Mouse (Mus musculus): ENCODE measurements around the gene Baiap3.
A peak's percentile ranks its signal among the peaks of the same experiment; 100 is the strongest.

Gene Baiap3

DNA sequence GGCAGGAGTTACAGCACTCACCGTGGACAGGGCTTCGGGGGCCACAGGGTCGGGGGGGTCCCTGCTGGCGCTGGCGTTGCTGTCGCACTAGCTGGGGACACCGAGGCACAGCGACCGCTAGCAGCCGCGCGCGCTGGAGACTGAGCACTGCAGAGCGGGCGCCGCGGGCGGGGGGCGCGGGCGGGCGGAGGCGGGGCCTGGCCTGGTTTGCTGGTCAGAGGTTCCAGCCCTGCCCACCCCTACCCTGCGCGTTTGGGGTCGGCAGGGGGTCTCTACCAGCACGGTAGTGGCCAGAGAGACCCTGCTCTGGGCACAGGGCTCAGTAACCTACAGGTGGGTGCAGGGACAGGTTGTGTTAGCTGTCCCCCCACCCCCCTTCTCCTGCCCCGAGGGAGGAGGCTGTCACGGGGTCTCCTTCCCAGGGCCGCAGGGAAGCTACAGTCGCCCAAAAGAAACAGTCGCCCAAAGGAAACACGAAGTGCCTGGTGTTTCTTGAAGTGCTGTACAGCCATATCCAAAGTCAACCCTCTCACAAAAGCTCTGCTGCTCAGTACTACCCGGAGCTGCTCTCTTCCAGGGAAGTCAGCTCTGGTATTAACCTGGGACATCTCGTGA, at the start of gene Baiap3:
Gene Baiap3 (minus strand): TSS at position 225 of the 615 bp plus-strand sequence.
- DNase-seq, result peak; percentile 62

DNA sequence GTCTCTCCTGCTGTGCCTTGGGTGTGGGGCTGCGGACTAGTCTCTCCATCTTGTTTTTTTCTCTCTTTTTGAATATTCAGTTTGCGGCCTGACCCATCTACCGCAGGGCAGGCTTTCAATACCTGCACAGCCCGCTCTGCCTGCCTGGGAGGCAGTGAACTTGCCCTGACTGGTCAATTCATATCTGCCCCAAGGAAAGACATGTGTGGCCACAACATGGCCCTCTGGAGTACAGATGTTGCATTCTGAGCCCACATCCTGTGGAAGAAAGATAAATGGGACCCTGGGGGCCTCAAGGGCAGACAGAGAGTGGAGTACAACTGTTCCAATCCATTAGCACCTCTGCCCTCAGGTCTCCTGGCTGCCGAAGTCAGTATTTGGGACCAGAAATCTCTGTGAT, 41.9 kb upstream of the Baiap3 start, which contains the start of gene Prss34:
Gene Prss34 (plus strand): TSS at position 301 of the 400 bp plus-strand sequence.
- no peak for DNase-seq

DNA sequence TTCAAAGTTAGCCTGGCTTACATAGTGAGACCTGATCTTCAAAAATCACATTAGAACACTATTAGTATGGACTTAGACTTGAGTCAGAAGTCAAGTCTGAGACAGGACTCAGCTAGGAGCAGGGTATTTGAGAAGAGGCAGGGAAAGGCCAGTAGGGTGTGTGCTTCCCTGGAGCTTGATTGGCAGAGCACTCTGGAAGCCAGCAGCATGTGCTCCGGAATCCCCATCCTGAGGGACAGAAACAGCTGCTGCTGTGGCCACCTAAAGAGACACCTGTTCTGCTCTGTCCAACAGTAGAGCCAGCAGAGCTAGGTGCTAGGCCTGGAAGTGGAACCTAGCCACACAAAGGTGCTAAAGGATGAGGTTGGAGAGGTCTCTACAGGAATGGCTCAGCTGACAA, 37.9 kb upstream of the Baiap3 start:
- no peak for DNase-seq

DNA sequence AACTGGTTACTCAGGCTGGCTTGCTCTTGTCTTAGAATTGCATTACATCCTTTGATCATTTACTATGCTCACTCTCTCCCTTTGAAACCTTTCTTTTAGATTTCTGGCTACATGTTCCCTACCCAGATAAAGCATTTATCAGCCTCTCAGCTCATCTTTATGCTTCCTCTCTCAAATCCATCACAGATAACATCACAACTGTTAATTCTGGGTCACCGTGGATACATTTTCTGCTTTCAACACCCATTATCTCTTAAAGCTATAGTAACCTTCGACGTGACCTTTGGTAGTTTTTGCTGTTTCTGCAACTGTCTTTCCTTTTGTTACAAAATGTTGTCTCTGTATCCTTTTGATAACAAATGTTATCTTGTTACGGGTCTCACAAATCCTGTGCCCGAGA, 37.3 kb upstream of the Baiap3 start:
- no peak for DNase-seq

DNA sequence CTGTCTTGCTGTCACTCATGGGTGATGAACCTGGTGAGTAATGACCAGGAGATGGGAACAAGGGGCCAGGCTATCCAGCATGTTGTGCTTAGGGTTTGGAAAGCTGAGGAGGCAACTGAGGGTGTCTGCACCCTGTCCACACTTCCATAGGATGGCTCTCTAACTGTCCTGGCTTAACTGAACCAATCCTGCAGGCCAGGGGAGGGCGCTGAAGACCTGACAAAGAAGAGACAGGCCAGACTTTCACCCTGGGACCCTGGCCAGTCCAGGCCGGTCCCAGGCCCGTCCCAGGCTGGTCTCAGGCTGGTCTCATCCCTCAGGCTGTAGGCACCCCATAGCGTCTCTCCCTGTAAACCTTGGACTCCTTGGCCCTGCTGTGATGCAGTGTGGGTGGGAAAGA, 34.2 kb upstream of the Baiap3 start:
- DNase-seq, result no peak

DNA sequence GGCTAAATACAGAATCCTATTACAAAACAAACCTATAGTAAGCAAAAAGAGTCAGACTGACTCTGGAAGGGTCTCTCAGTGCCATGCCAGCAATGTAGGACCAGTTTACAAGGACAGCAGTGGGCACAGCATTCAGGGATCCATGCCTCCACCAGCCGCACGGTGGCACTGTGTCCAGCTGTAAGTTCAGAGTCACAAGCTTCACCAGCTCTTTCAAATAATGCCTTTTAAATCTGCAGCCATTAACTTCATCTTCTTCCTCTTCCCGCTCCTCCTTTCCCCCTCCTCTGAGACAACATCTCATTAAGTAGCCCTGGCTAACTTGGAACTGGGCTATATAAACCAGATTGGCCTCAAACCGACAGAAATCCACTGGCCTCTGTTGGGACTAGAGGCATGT, 32.7 kb upstream of the Baiap3 start:
- peak; percentile 65 for DNase-seq

DNA sequence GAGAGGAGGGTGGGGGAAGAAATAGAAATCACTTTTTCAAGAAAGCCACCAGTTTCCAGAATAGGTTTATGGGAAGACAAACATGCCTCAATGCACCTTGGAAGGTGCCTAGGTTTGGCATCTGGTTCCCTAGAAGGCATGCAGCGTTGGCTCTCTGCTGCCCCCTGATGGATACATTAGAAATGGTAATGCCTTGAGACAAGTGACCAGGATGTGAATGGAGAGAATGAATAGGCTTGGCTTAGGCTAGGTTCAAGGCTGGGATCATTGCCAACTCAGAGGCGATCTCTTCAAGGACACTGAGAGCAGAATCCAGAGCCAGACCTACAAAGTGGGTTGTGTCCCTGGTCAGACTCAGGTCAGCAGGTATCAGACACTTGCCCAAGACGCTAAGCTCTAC, 28.9 kb upstream of the Baiap3 start:
- DNase-seq, result peak; percentile 88

DNA sequence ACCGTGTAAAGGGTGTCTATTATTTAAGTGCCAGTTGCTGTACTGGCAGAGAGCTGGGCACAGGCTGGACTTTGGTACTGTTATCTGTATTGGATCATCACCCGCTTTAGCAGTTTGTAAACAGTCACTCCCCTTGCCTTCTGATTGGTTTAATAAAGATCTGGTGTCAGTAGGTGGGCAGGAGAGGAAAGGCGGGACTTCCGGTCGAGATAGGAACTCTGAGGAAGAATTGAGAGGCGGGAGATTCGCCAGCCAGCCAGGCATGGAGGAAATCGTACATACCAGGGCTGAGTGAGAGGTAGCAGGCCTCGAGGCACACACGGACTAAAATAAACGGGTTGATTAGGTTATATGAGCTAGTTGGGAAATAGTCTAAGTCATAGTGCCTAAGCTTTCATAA, 26.0 kb upstream of the Baiap3 start:
- DNase-seq, result peak; percentile 40

DNA sequence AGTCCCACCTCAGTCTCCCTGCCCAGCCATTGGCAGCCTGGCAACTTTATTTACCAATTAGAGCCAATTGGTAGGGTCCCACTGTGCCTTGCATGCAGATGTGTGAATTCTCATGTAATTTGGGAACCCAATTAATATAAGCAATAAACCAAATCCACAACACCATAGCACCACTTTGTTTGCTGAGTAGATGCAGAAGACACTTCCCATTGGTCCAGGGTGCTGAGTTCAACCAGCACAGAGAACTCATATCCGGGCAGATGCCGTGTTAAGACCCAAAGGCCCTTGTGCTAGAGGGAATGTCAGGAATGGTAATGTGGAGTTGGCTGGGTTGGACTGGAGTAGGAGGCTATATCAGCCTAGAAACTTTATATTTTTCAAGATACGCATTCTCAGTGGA, 19.7 kb upstream of the Baiap3 start:
- no peak for DNase-seq

DNA sequence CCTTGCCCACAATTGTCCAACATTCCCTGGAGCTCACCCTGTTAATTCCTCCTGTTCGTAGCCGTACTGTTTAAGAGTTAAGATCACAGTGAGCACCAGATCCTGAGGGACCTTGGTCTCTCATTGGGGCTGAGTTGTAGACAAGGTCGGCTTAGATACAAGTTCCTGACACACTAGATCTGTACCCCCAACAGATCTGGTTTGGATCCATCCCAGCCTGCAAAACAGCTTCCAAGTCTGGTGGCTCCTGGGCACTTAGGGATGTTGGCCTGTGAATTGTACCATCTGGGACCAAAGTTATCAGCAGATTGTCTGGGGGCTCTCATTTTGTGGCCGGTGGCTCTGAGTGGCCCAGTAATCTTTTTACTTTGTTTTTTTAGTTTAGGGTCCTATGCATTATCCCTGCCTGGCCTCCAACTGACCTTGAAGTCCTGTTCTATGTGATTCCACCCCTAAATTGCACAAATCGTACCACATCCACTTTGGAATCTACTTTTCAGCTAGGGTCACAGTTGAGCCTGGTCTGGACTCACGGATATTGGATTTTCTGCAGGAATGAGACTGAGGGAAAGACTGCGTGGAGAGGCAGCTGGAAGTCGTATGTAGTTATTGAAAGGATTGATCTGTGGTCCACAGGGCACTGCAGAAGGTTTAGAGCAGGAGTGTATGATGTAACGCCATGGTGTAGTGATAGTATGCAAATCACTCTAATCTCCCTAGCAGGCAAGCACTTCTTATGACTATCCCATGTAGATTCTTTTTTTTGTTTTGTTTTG, 18.6 kb upstream of the Baiap3 start, which contains the start of gene Ube2i:
Gene Ube2i (minus strand): TSS at position 52 of the 776 bp plus-strand sequence.
- DNase-seq, result no peak

DNA sequence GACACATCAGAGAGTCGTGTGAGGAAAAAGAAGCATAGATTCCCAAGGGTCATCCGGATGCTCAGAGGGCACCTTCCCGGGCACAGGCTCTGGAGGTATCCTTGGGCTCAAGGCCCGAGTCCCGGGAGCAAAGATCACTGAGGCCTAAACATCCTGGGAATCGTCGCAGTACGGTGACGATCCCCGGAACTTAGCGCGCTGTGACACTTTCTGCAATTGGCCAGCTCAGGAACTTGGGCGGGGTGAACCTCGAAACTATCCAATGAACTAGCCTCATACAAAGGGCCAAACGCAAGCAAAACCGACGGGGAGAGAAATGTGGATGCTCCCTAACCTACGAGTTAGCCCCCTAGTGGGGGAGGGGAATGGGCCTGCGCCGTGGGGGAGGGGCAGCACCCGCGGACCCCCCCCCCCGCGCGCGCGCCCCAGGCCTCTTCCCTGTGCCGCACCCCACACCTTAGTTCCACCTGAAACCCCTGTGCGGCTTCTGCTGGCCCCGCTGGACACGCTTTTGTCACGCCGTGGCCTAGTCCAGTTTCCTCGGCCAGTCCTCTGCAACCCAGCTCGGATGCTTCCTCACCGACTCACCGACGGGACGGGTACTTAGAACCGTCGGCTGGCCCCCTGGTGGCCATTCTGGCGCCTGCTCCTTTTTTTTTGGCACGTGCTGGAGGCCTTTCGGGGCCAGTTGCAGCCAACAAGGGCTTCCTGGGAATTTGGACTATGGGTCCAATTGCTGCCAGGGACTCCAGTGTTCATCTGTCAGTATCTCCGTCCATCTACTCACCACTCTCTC, 17.7 kb upstream of the Baiap3 start:
- DNase-seq, result peak; percentile 100

DNA sequence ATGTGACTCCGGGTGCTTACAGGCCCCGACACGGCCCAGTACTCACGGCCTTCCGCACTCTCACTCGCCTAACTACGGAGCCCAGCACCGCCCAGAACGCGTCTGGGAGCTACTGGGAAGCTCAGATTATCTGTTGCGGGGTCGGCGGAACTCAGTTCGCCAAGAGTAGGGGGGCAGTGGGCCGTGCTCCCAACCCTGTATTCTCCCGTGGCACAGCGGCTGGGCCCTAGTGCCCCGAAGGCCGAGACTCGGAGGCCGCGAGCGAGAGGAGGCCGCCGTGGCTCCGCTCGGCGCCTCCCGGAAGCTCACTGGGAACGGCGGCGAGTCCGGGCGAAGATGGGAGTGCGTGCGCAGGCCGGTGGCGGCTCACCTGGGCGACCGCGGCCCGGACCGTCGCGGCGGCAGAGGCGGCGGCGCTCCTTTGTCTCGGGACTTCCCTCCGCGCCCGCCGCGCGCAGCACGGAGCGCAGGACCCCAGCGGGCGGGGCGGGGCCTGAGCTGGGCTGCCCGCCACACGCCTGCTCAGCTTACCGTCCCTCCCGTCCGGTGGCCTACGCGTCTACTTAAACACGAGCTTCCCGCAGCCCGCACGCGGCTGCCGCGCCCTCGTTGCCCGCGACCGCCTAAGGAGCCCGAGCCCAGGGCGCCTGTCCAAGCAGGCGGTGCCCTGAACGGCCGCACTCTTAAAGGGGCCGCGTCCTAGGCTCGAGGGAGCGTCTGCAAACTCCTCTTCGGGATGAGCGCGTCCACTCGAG, 17.0 kb upstream of the Baiap3 start:
- DNase-seq, result no peak

DNA sequence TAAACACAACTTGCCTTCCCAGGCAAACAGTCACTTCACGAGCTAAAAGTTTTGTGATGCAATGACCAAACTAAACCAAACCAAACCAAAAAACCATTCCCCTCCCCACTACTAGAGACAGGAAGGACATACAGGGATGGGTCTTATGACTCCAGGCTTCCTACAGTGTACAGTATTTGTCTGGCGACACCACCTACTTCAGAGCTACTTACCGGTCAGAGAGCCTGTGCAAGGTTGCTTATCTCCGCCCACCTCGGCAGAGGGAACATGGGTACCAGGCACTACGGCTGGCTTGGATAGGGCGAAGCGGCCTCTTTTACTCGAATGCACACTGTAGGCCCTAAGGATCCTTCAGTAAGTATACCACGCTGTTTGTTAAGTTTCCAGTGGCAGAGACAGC, 16.2 kb upstream of the Baiap3 start:
- DNase-seq, result no peak

DNA sequence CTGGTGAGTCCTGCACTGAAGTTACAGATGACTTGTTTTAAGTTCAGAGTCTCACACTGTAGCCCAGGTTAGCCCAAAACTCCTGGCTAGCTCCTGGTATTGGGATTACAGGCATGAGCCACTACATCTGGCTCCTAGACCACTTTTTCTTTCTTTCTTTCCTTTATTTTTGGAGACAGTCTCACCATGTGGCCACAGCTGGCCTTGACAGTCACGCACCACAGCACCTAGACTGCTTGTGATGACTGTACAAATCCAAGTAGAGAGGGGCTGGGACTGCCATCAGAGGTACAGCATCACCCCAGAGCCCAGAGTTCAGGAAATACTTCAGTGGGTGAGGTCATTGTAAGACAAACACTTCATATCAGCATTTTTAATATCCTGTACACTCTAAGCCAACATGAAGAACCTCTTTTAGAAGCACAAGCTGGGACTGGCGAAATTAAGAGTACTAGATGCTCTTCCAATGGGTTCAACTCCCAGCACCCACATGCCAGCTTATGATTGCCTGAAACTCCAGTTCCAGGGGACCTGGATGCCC, 14.7 kb upstream of the Baiap3 start:
- no peak for DNase-seq

DNA sequence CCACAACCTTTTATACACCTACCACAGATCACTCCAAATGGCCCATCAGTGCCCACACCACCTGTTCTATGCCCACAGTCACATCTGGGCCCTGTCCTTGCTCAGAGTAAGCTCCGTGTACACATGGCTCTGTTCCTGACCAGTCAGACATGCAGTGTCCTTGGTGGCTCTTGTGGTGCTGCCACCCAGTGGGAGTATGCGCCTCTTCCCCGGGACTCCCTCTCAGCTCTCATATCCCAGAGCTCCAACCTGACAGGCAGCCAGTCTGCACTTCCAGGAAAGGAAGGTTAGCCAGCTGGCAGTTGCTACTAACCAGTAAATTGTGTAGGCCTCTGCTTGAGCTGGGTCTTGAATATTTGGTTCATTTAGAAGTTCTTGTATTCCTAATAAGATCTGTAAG, 8.3 kb upstream of the Baiap3 start:
- DNase-seq, result peak; percentile 22

DNA sequence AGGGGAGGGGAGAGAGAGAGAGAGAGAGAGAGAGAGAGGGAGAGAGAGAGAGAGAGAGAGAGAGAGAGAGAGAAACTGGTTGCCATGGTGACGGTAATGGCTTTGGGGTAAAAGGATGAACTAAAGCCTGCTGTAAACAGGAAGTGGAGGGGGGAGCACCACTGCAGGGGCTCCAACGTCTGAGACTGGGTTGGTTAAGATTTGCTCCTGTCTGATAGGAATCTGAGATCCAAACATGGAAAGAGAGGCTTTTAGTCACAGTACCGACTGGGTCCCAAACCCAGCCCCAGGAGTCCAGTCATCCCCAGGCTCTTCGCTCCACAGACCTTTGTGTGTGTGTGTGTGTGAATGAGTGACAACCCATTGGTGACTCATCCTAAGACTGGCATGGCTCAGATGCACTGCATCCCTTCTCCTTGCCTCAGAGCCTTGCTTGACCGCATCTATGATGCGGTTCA, 1.7 kb upstream of the Baiap3 start:
- peak; percentile 40 for DNase-seq

DNA sequence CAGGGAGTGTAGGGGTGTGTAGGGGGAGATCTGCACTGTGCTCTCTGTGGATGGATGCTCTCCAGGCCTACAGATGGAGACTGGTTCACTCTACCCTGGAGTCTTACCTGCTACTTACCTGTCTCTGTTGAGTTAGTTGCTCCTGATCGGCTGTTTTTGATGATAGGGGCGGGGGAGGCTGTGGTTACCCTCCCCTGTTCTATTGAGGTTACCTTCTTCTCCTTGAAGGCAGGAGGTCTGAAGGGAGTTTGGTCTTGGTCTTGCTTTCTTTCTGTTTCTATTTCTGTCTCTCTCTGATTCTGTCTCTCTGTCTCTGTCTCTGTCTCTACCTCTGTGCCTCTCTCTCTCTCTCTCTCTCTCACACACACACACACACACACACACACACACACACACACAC, 1.1 kb downstream of the Baiap3 start:
- DNase-seq, result no peak

DNA sequence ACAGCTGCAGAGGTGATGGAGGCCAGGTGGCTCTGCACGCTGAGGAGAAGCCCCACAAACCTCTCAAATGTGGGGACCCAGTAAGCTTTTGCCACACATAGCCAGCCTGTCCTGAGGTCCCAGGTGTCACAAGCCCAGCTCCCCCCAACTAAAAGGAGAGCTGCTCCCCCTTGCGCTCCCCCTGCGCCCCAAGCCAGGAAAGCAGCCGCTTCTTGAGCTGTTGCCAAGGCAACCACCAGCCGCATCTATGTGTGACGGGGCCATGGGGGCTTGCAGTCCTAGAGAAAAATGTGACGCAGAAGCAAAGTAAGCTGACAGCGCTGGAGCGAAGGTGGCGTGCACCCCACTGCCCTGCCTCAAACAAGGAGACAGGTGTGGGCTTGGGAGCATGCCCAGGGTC, 2.4 kb downstream of the Baiap3 start:
- DNase-seq, result peak; percentile 44

DNA sequence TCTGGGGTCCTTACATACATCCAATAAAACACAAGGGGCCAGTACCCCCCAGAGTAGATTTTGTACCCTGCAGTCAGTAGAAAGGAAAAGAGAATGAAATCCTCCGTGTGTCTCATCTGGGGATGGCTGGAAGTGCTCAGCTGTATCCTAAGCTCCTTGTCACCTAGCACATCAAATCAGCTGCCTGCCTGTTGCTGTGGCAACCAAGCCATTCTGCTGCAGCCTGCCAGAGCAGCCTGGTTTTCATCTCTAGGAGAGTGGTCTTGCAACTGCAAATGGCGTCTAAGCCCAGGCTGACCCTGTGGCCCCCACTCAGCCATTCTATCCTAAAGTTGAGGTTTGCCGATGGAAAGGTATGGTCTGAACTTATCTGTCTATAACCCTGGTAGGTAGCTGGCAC, 3.5 kb downstream of the Baiap3 start:
- peak; percentile 59 for DNase-seq

DNA sequence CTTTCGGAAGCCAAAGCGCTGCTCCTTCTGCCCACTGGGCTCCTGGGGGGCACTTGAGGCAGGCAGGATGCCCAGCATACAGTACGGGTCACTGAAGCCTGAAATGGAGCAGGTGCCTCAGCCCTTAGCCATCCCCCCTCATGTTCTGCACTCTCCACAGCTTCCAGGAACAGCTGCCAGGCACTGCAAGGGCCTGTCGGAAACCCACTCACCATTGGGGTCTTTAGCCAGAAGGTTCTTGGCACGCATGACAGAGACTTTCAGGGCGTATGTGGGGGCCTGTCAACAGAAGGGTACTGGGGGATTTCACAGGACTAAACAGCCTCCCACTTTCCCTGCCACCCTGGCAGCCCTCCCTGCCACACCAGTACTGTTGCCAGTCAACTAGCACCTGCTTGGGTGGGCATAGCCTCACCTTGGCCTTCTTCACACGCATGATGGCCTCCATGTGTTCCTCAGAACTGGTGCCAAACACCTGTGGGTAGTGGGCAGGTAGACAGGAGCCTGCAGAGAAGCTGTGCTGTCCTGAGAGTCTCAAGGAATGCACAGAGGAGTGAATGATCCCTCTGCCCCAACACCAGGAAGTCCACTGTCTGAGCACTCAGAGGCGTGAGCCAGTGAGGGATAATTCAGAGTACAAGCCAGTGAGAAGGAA, 5.9 kb downstream of the Baiap3 start:
- no peak for DNase-seq

DNA sequence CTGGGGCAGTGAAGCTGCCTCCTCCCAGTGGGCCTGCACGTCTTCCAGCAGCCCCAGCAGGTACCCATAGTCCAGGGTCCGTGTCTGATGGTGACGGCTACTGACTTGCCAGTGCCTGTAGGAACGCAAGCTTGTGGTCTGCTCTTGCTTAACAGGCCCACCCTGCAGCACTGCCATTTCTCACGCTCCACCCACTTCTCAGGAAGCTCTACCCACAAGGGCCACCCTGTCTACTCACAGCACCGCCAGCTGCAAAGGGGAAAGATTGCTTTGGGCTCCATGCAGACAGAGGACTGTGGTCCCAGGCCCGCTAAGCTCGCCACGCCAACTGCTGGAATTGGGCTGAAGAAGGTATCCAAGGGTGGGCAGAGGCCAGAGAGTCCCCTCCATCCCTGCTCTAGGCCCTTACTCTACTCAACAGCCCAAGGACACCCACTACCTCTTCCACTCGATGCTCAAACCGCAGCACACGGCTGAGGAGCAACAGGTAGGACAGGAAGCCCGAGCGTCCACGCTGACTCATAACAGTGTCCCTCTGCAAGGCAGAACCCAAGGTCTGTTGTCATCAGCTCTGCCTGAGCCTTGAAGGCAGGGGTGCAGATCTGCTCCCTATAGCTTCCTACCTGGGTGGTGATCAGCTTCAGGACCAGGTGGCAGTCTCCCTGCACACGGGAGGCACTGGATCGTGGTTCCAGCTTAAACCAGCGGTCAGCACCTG, 8.0 kb downstream of the Baiap3 start:
- DNase-seq, result no peak
